32 mouse cellular contexts compared by ENCODE assay signal in genomic region chr1:131616131-131616530, GRCm38 (mm10). TPM values are rescaled to one million over a fixed set of nuclear protein-coding genes. Genes with fewer than 3 reads are reported as not detected.
A peak's percentile ranks its signal among the peaks of the same experiment; 100 is the strongest.
DNase-seq lines count a peak whose midpoint lies in the region; ATAC-seq and TF ChIP-seq lines count a peak whose summit lies in the region.
"Had no signal": no experiment of that assay in that cellular context is flagged by ENCODE, and none has a peak within 500 bp of the region (broad histone marks: within the 10 kb centered on the region; RNA-seq: fewer than 3 reads in every experiment).

No protein-coding gene starts in this region.

- peak overlapping the region; percentile 23 for H3K27ac ChIP-seq in liver, embryonic 12.5 days
- no peak overlapping the region for H3K27ac ChIP-seq in liver, postnatal 0 days (ENCODE audit: low read depth)
- H3K27ac ChIP-seq in liver, embryonic 14.5 days: peak overlapping the region; percentile 15; the same call in 1 of the 2 replicates
- H3K27ac ChIP-seq: embryonic facial prominence, embryonic 12.5 days; embryonic facial prominence, embryonic 15.5 days; gastrocnemius, adult 2 months; hindbrain, embryonic 10.5 days; hindbrain, embryonic 13.5 days had no signal

- intact Hi-C loops in heart, postnatal 25 days (cut with DNase I): no loop called here
- intact Hi-C loops in left cerebral cortex, postnatal 36 days (cut with DNase I): no loop called here

- H3K9ac ChIP-seq in liver, embryonic 12.5 days: no peak overlapping the region
- no peak overlapping the region for H3K9ac ChIP-seq in liver, postnatal 0 days (replicated peaks)
- H3K9ac ChIP-seq in liver, embryonic 14.5 days (replicated peaks): no peak overlapping the region
- H3K9ac ChIP-seq: embryonic facial prominence, embryonic 12.5 days; embryonic facial prominence, embryonic 15.5 days; forebrain, postnatal 0 days; hindbrain, embryonic 13.5 days had no signal

- H3K4me1 ChIP-seq in liver, embryonic 12.5 days: peaks cover 31% of the 10 kb centered on the region
- H3K4me1 ChIP-seq in liver, postnatal 0 days (ENCODE audit: insufficient read depth): peaks cover 25% of the 10 kb centered on the region
- peaks cover 13 to 26% of the 10 kb centered on the region in 2 experiments for H3K4me1 ChIP-seq in liver, embryonic 14.5 days (replicated peaks; ENCODE audit: control insufficient read depth in 2 of 2, insufficient read depth in 2 of 2, low read length in 1 of 2)
- H3K4me1 ChIP-seq: embryonic facial prominence, embryonic 12.5 days; embryonic facial prominence, embryonic 15.5 days; hindbrain, embryonic 13.5 days had no signal

- no peaks in the 10 kb centered on the region for H3K36me3 ChIP-seq in liver, embryonic 12.5 days
- no peaks in the 10 kb centered on the region for H3K36me3 ChIP-seq in liver, postnatal 0 days (replicated peaks; ENCODE audit: insufficient read depth, low read length)
- H3K36me3 ChIP-seq in liver, embryonic 14.5 days (replicated peaks; ENCODE audit: control insufficient read depth, insufficient read depth, low read depth): no peaks in the 10 kb centered on the region
- H3K36me3 ChIP-seq: embryonic facial prominence, embryonic 12.5 days; embryonic facial prominence, embryonic 15.5 days; hindbrain, embryonic 10.5 days; hindbrain, embryonic 13.5 days had no signal

- H3K9me3 ChIP-seq in liver, embryonic 12.5 days (replicated peaks): no peaks in the 10 kb centered on the region
- H3K9me3 ChIP-seq in liver, postnatal 0 days (ENCODE audit: low read length): no peaks in the 10 kb centered on the region
- H3K9me3 ChIP-seq in liver, embryonic 14.5 days (ENCODE audit: control insufficient read depth, low read length): no peaks in the 10 kb centered on the region
- H3K9me3 ChIP-seq: embryonic facial prominence, embryonic 12.5 days; embryonic facial prominence, embryonic 15.5 days; hindbrain, embryonic 13.5 days had no signal

- no peak overlapping the region for H3K4me3 ChIP-seq in liver, embryonic 12.5 days
- H3K4me3 ChIP-seq in liver, postnatal 0 days (ENCODE audit: low read depth, low read length): no peak overlapping the region
- H3K4me3 ChIP-seq in liver, embryonic 14.5 days (ENCODE audit: insufficient read depth in 1 of 2, low read depth in 2 of 2, low read length in 2 of 2): no peak overlapping the region
- H3K4me3 ChIP-seq: embryonic facial prominence, embryonic 12.5 days; embryonic facial prominence, embryonic 15.5 days; gastrocnemius, adult 2 months; hindbrain, embryonic 10.5 days; hindbrain, embryonic 13.5 days had no signal

- H3K27me3 ChIP-seq in liver, embryonic 12.5 days (replicated peaks): peaks cover 11% of the 10 kb centered on the region; the same call in 1 of the 2 replicates
- no peaks in the 10 kb centered on the region for H3K27me3 ChIP-seq in liver, postnatal 0 days (ENCODE audit: insufficient read depth, low read length)
- H3K27me3 ChIP-seq in liver, embryonic 14.5 days (ENCODE audit: control insufficient read depth, insufficient read depth, low read length): no peaks in the 10 kb centered on the region
- H3K27me3 ChIP-seq: embryonic facial prominence, embryonic 12.5 days; embryonic facial prominence, embryonic 15.5 days; hindbrain, embryonic 13.5 days had no signal

- peak; percentile 61 for DNase-seq in heart, adult 11 months
- no peak for DNase-seq in heart, postnatal 25 days (ENCODE audit: low spot score)
- no peak for DNase-seq in liver, postnatal 0 days
- DNase-seq in liver, embryonic 14.5 days (ENCODE audit: low read depth in 3 of 3, low spot score in 3 of 3): no peak
- DNase-seq in embryo, embryonic 10.5 days (ENCODE audit: low spot score): no peak
- DNase-seq in left cerebral cortex, postnatal 36 days (ENCODE audit: low spot score in 2 of 2): no peak
- DNase-seq in kidney, adult 9 months: no peak
- DNase-seq: adrenal gland, adult 2 months; adrenal gland, postnatal 14 days; cerebellum, adult 11-12 months; cerebellum, adult 9-10 months; cerebellum, postnatal 14 days; forebrain, postnatal 0 days; gastrocnemius, adult 2 months; gastrocnemius, postnatal 14 days; heart, adult 18-20 months; heart, postnatal 36 days had no signal

- TF ChIP-seq EP300 in liver, postnatal 0 days (IDR thresholded peaks at IDR 0.05; ENCODE audit: low read depth): no peak
- no peak for TF ChIP-seq EP300 in liver, embryonic 14.5 days (IDR thresholded peaks at IDR 0.05; ENCODE audit: low read depth)

- WGBS in liver, embryonic 12.5 days (ENCODE audit: insufficient replicate concordance): 74% methylated on average over 1 of the region's 1 CpGs
- 73% methylated on average over 1 of the region's 1 CpGs for WGBS in liver, postnatal 0 days (ENCODE audit: insufficient replicate concordance)
- 53% methylated on average over 1 of the region's 1 CpGs for WGBS in liver, embryonic 14.5 days (ENCODE audit: insufficient replicate concordance)

- no peak for TF ChIP-seq CTCF in liver, postnatal 0 days (IDR thresholded peaks at IDR 0.05; ENCODE audit: low read depth)
- no peak for TF ChIP-seq CTCF in liver, embryonic 14.5 days (IDR thresholded peaks at IDR 0.05; ENCODE audit: low read depth)

- H3K4me2 ChIP-seq in liver, embryonic 12.5 days: peak overlapping the region; percentile 5; the same call in 1 of the 2 replicates
- no peak overlapping the region; the same call in 1 of the 2 replicates for H3K4me2 ChIP-seq in liver, postnatal 0 days (ENCODE audit: low read depth, low read length)
- peak overlapping the region; percentile 2; the same call in 1 of the 2 replicates for H3K4me2 ChIP-seq in liver, embryonic 14.5 days (ENCODE audit: low read depth)
- H3K4me2 ChIP-seq: embryonic facial prominence, embryonic 12.5 days; embryonic facial prominence, embryonic 15.5 days; heart, embryonic 11.5 days; hindbrain, embryonic 13.5 days had no signal

- peak; percentile 3; the same call in 1 of the 2 replicates for ATAC-seq in liver, embryonic 12.5 days
- no peak for ATAC-seq in liver, postnatal 0 days
- peak; percentile 4; the same call in 1 of the 2 replicates for ATAC-seq in liver, embryonic 14.5 days (ENCODE audit: insufficient read depth)
- ATAC-seq: forebrain, embryonic 14.5 days; forebrain, postnatal 0 days; hindbrain, embryonic 16.5 days had no signal

RNA-seq across cellular contexts. Expression of gene Avpr1b, which starts 17.1 kb away (rescaled TPM):
- not detected for total RNA-seq in heart, postnatal 25 days (2021)
- polyA plus RNA-seq in liver, embryonic 12.5 days (2016; fragmentation: Nextera tagmentation; extraction: Ambion mirVana): not detected in 2 replicates
- polyA plus RNA-seq in liver, postnatal 0 days (2015; fragmentation: Nextera tagmentation; extraction: Ambion mirVana): not detected in 2 replicates
- polyA plus RNA-seq in liver, embryonic 14.5 days (2012; rRNA removed): not detected in 2 replicates
- polyA plus RNA-seq in liver, embryonic 14.5 days (2014; fragmentation: Nextera tagmentation; extraction: Ambion mirVana): not detected in 2 replicates
- not detected for total RNA-seq in left cerebral cortex, postnatal 36 days (2021)
- total RNA-seq: adrenal gland, adult 2 months; adrenal gland, postnatal 4 days; ES-E14; forebrain, postnatal 0 days; gastrocnemius, adult 2 months; gastrocnemius, postnatal 14 days; gastrocnemius, postnatal 4 days; heart, adult 18-20 months; heart, postnatal 36 days had no signal
- polyA plus RNA-seq: adrenal gland, adult 2 months; brain, embryonic 14.5 days; embryonic facial prominence, embryonic 12.5 days; embryonic facial prominence, embryonic 15.5 days; forebrain, embryonic 14.5 days; forebrain, postnatal 0 days; frontal cortex, adult 2 months; heart, embryonic 11.5 days; heart, embryonic 14.5 days; heart, postnatal 0 days; hindbrain, embryonic 10.5 days; hindbrain, embryonic 13.5 days; hindbrain, embryonic 16.5 days had no signal

RNA-seq across cellular contexts. Expression of gene Ctse, which starts 22.0 kb away (rescaled TPM):
- 1 to 10 TPM in 1 of 2 experiments, under 1 TPM in 1; 0.83 to 1.3 TPM for total RNA-seq in heart, postnatal 25 days (2021)
- 12.6 TPM in 2 replicates for polyA plus RNA-seq in liver, embryonic 12.5 days (2016; fragmentation: Nextera tagmentation; extraction: Ambion mirVana)
- polyA plus RNA-seq in liver, postnatal 0 days (2015; fragmentation: Nextera tagmentation; extraction: Ambion mirVana): 69.2 and 76.3 TPM in 2 replicates
- polyA plus RNA-seq in liver, embryonic 14.5 days (2012; rRNA removed): 8.9 and 11.0 TPM in 2 replicates
- 19.5 and 20.4 TPM in 2 replicates for polyA plus RNA-seq in liver, embryonic 14.5 days (2014; fragmentation: Nextera tagmentation; extraction: Ambion mirVana)
- total RNA-seq in left cerebral cortex, postnatal 36 days (2021): under 1 TPM in 1 of 2 experiments, not detected in 1; 0.17 TPM
- total RNA-seq: ES-E14 had no signal
- polyA plus RNA-seq: forebrain, embryonic 14.5 days; frontal cortex, adult 2 months; heart, embryonic 14.5 days; hindbrain, embryonic 10.5 days; hindbrain, embryonic 13.5 days; hindbrain, embryonic 16.5 days had no signal
